In genomic region chr2:166791738-166792137, GRCm38 (mm10) we compare ENCODE assay signal across 12 mouse cellular contexts. TPM values are rescaled to one million over a fixed set of nuclear protein-coding genes. Genes with fewer than 3 reads are reported as not detected.
DNase-seq lines count a peak whose midpoint lies in the region; ATAC-seq and TF ChIP-seq lines count a peak whose summit lies in the region.
"Had no signal": no experiment of that assay in that cellular context is flagged by ENCODE, and none has a peak within 500 bp of the region (broad histone marks: within the 10 kb centered on the region; RNA-seq: fewer than 3 reads in every experiment).

No protein-coding gene starts in this region.

- H3K4me3 ChIP-seq in liver, embryonic 12.5 days, result no peak overlapping the region
- no peak overlapping the region for H3K4me3 ChIP-seq in E14TG2a.4 (replicated peaks; ENCODE audit: low read length)
- H3K4me3 ChIP-seq in forebrain, embryonic 13.5 days, result no peak overlapping the region
- H3K4me3 ChIP-seq in midbrain, embryonic 13.5 days (replicated peaks), result no peak overlapping the region
- H3K4me3 ChIP-seq: embryonic facial prominence, embryonic 12.5 days; stomach, embryonic 15.5 days had no signal

- H3K9ac ChIP-seq in liver, embryonic 12.5 days, result no peak overlapping the region
- no peak overlapping the region for H3K9ac ChIP-seq in forebrain, embryonic 13.5 days
- H3K9ac ChIP-seq in midbrain, embryonic 13.5 days (replicated peaks), result no peak overlapping the region
- H3K9ac ChIP-seq: embryonic facial prominence, embryonic 12.5 days; stomach, embryonic 15.5 days had no signal

- peak; percentile 74 for TF ChIP-seq CTCF in E14TG2a.4 (conservative IDR thresholded peaks at IDR 0.05; ENCODE audit: low read length)

- peak; percentile 43 for DNase-seq in liver
- no peak for DNase-seq in frontal cortex, postnatal 36 days (ENCODE audit: low spot score in 2 of 2)
- DNase-seq in embryo, embryonic 10 days (ENCODE audit: low spot score), result no peak
- no peak for DNase-seq in kidney, postnatal 14 days
- DNase-seq: adrenal gland, adult 2 months; heart, postnatal 10 days had no signal

- no peak overlapping the region for H3K27ac ChIP-seq in liver, embryonic 12.5 days
- H3K27ac ChIP-seq in forebrain, embryonic 13.5 days, result peak overlapping the region; percentile 78
- H3K27ac ChIP-seq in midbrain, embryonic 13.5 days, result peak overlapping the region; percentile 72
- H3K27ac ChIP-seq: embryonic facial prominence, embryonic 12.5 days; stomach, embryonic 15.5 days had no signal

- peaks cover 11% of the 10 kb centered on the region for H3K36me3 ChIP-seq in liver, embryonic 12.5 days
- peaks cover 12% of the 10 kb centered on the region for H3K36me3 ChIP-seq in E14TG2a.4 (ENCODE audit: insufficient read depth, low read length)
- H3K36me3 ChIP-seq in forebrain, embryonic 13.5 days (ENCODE audit: poor library complexity, severe bottlenecking), result peaks cover 10% of the 10 kb centered on the region
- peaks cover 9% of the 10 kb centered on the region for H3K36me3 ChIP-seq in midbrain, embryonic 13.5 days

- H3K4me1 ChIP-seq in liver, embryonic 12.5 days, result peaks cover 26% of the 10 kb centered on the region
- peaks cover 43% of the 10 kb centered on the region for H3K4me1 ChIP-seq in E14TG2a.4 (replicated peaks; ENCODE audit: low read depth, low read length)
- peaks cover 27% of the 10 kb centered on the region for H3K4me1 ChIP-seq in forebrain, embryonic 13.5 days
- peaks cover 31% of the 10 kb centered on the region for H3K4me1 ChIP-seq in midbrain, embryonic 13.5 days (replicated peaks)

- WGBS in liver, embryonic 12.5 days (ENCODE audit: insufficient replicate concordance), result 70% methylated on average over 5 of the region's 5 CpGs
- WGBS in forebrain, embryonic 13.5 days, result 72% methylated on average over 5 of the region's 5 CpGs
- WGBS in midbrain, embryonic 13.5 days, result 68% methylated on average over 5 of the region's 5 CpGs

- ATAC-seq in liver, embryonic 12.5 days, result no peak
- no peak for ATAC-seq in forebrain, embryonic 13.5 days
- ATAC-seq in midbrain, embryonic 13.5 days, result no peak; the same call in 1 of the 2 replicates

- H3K9me3 ChIP-seq in liver, embryonic 12.5 days (replicated peaks), result no peaks in the 10 kb centered on the region
- H3K9me3 ChIP-seq in E14TG2a.4 (ENCODE audit: low read length), result no peaks in the 10 kb centered on the region
- no peaks in the 10 kb centered on the region for H3K9me3 ChIP-seq in forebrain, embryonic 13.5 days (replicated peaks)
- H3K9me3 ChIP-seq in midbrain, embryonic 13.5 days, result no peaks in the 10 kb centered on the region
- H3K9me3 ChIP-seq: embryonic facial prominence, embryonic 12.5 days; stomach, embryonic 15.5 days had no signal

- 0 out of 2 replicates have a peak, but pooled peaks cover 6% of the 10 kb centered on the region for H3K27me3 ChIP-seq in liver, embryonic 12.5 days (replicated peaks)
- H3K27me3 ChIP-seq in E14TG2a.4 (ENCODE audit: insufficient read depth, low read length), result no peaks in the 10 kb centered on the region
- no peaks in the 10 kb centered on the region for H3K27me3 ChIP-seq in forebrain, embryonic 13.5 days
- no peaks in the 10 kb centered on the region for H3K27me3 ChIP-seq in midbrain, embryonic 13.5 days
- H3K27me3 ChIP-seq: embryonic facial prominence, embryonic 12.5 days; stomach, embryonic 15.5 days had no signal

- H3K4me2 ChIP-seq in liver, embryonic 12.5 days, result no peak overlapping the region
- 0 out of 2 replicates have a peak overlapping the region, but pooled peaks have one; percentile 74 for H3K4me2 ChIP-seq in forebrain, embryonic 13.5 days
- no peak overlapping the region for H3K4me2 ChIP-seq in midbrain, embryonic 13.5 days (replicated peaks)
- H3K4me2 ChIP-seq: embryonic facial prominence, embryonic 12.5 days; stomach, embryonic 15.5 days had no signal

RNA-seq across cellular contexts. Expression of gene Trp53rkb, which starts 0.6 kb away (rescaled TPM):
- polyA plus RNA-seq in liver, embryonic 12.5 days (2016; fragmentation: Nextera tagmentation; extraction: Ambion mirVana), result 5.0 and 6.3 TPM in 2 replicates
- 6.7 and 10.9 TPM in 2 replicates for polyA plus RNA-seq in forebrain, embryonic 13.5 days (2015; fragmentation: Nextera tagmentation; extraction: Ambion mirVana)
- polyA plus RNA-seq in midbrain, embryonic 13.5 days (2015; fragmentation: Nextera tagmentation; extraction: Ambion mirVana), result 10.8 and 11.1 TPM in 2 replicates

RNA-seq across cellular contexts. Expression of gene Arfgef2, which starts 13.7 kb away (rescaled TPM):
- 7.7 and 8.0 TPM in 2 replicates for polyA plus RNA-seq in liver, embryonic 12.5 days (2016; fragmentation: Nextera tagmentation; extraction: Ambion mirVana)
- polyA plus RNA-seq in forebrain, embryonic 13.5 days (2015; fragmentation: Nextera tagmentation; extraction: Ambion mirVana), result 2.0 and 2.5 TPM in 2 replicates
- 3.2 and 3.4 TPM in 2 replicates for polyA plus RNA-seq in midbrain, embryonic 13.5 days (2015; fragmentation: Nextera tagmentation; extraction: Ambion mirVana)
